Mouse (Mus musculus) embryonic fibroblast, embryonic 13.5 days (primary cell): ENCODE measurements at regions not wholly inside any gene's neighbourhood (a gene's known extent, or its start where the extent isn't known, plus 50 kb on each side); places are given as distances from the start of the nearest gene placed in this dataset.

Experiments used
- CTCF ChIP-seq: IDR thresholded peaks from 2 replicates; pipeline ENCODE4 v1.5.1; 2011; ENCODE audit warnings: mild to moderate bottlenecking, control low read depth, low read length, moderate library complexity, borderline replicate concordance; ENCODE audit not compliant: insufficient read depth
- POLR2A ChIP-seq: IDR thresholded peaks from 2 replicates; pipeline ENCODE4 v1.6.1; 2011; ENCODE audit warnings: low read depth, mild to moderate bottlenecking, control low read depth, low read length, moderate library complexity

DNA sequence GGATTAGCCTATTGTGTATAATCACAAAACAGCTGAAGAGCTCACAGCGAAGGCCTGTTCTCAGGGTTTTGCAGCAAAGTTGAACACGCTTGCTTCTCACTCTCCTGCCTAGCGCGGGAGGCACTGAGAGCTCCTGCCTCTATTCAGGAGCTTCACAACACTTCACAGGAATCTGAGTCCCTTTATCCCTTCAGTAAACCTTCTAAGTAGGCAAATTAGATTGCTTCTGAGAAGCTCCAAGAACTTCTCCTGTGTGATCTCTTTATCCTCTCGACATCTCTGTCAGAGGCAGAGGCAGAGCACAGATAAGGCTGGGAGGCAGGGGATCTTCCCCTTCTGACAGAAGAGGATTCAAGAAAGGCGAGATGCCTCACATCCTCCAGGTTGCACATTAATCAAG is 488.7 kb upstream of the Adamts16 start:
- TF ChIP-seq CTCF: no peak
- TF ChIP-seq POLR2A: no peak
